Mouse (Mus musculus) ES-E14 (cell line): ENCODE data around the gene Smarcd1. TPM values are rescaled to one million over a fixed set of nuclear protein-coding genes. Genes with fewer than 3 reads are reported as not detected.

Experiments
- DNase-seq: peaks from one replicate; pipeline ENCODE4 v3.0.0-alpha.2; 2013; ENCODE audit warnings: low read depth, low spot score
- H3K27ac ChIP-seq: 2 replicates; pipeline ENCODE4 v1.5.1; 2012; ENCODE audit warnings: low read depth, mild to moderate bottlenecking, low read length, moderate library complexity, mixed read lengths; ENCODE audit not compliant: poor library complexity, insufficient read depth, severe bottlenecking
- H3K36me3 ChIP-seq: 2 replicates; pipeline ENCODE4 v1.6.1; 2012; ENCODE audit warnings: mild to moderate bottlenecking, low read length, moderate library complexity, mixed read lengths; ENCODE audit not compliant: control insufficient read depth, poor library complexity, insufficient read depth, severe bottlenecking
- H3K4me1 ChIP-seq, 2 experiments: fragments of 150-350 bp in 1 of 2; sonication (generic) in 1 of 2; 2 replicates each; pipeline ENCODE4 v1.6.1; 2012; ENCODE audit warnings: low read length in 2 of 2, mild to moderate bottlenecking in 1 of 2, mixed read lengths in 1 of 2; ENCODE audit not compliant: control insufficient read depth in 2 of 2, insufficient read depth in 2 of 2, poor library complexity in 1 of 2
- H3K4me3 ChIP-seq, 2 experiments: fragments of 150-350 bp in 1 of 2; sonication (generic) in 1 of 2; 2 replicates each; pipeline ENCODE4 v1.5.1; 2012; ENCODE audit warnings: low read length in 2 of 2, low read depth in 1 of 2, mild to moderate bottlenecking in 1 of 2, mixed read lengths in 1 of 2; ENCODE audit not compliant: insufficient read depth in 1 of 2, poor library complexity in 1 of 2, severe bottlenecking in 1 of 2
- H3K9ac ChIP-seq: 2 replicates; pipeline ENCODE4 v1.6.1; 2012; ENCODE audit warnings: low read depth, mild to moderate bottlenecking, low read length, mixed read lengths; ENCODE audit not compliant: poor library complexity, insufficient read depth, severe bottlenecking
- H3K9me3 ChIP-seq: fragments of 150-350 bp; sonication (generic); 2 replicates; pipeline ENCODE4 v1.6.1; 2012; ENCODE audit warnings: low read depth, mild to moderate bottlenecking, low read length; ENCODE audit not compliant: control insufficient read depth, insufficient read depth
- CHD2 ChIP-seq: IDR thresholded peaks from 2 replicates; pipeline ENCODE4 v1.6.1; 2014; ENCODE audit warnings: mild to moderate bottlenecking, low read depth, low read length, inconsistent platforms
- HCFC1 ChIP-seq: IDR thresholded peaks from 2 replicates; pipeline ENCODE4 v1.6.1; 2012; ENCODE audit warnings: low read length, inconsistent platforms, borderline replicate concordance; ENCODE audit not compliant: insufficient read depth
- MAFK ChIP-seq: IDR thresholded peaks from 2 replicates; pipeline ENCODE4 v1.6.1; 2014; ENCODE audit warnings: mild to moderate bottlenecking, low read depth, low read length, inconsistent platforms; ENCODE audit not compliant: insufficient read depth
- ZC3H11A ChIP-seq: IDR thresholded peaks from 2 replicates; pipeline ENCODE4 v1.6.1; 2012; ENCODE audit warnings: low read depth, mild to moderate bottlenecking, inconsistent platforms, low read length, borderline replicate concordance
- ZNF384 ChIP-seq: IDR thresholded peaks from 2 replicates; pipeline ENCODE4 v1.6.1; 2012; ENCODE audit warnings: low read depth, low read length, inconsistent platforms
- in situ Hi-C, 2 experiments: fragments of 600-800 bp; cut with MboI; formaldehyde crosslinking; loops; one replicate each; pipeline ENCODE4 v1.15.1; 2025; ENCODE audit warnings: low sequenced_read_pairs in 2 of 2, inconsistent platforms in 1 of 2; ENCODE audit not compliant: unreplicated experiment in 2 of 2
- total RNA-seq: library from RNA; depleted of rRNA; stranded (reverse); fragments of 300-350 nt; gene quantifications from 2 replicates; pipeline ENCODE4 v1.2.3, GENCODE M21; 2012

Smarcd1 gene
- total RNA-seq, 1 experiment = 76.3 TPM

- Histone ChIP-seq H3K36me3 (no peaks in the 10 kb centered on the region), H3K4me3 (no peak overlapping the region), H3K27ac (no peak overlapping the region), H3K9ac (no peak overlapping the region), H3K9me3 (no peaks in the 10 kb centered on the region), H3K4me1 (peaks cover 5 to 32% of the 10 kb centered on the region in 2 experiments; a peak in 3 of 4 replicates)
- in situ Hi-C loops = loop anchor here in 1 of 2 experiments (10.0 kb wide), 1 partner anchor 185 kb away; no protein-coding TSS in a partner anchor
- DNase-seq = no peak
- no peak for TF ChIP-seq ZC3H11A
- no peak for TF ChIP-seq MAFK
- TF ChIP-seq HCFC1 = no peak
- no peak for TF ChIP-seq CHD2
- no peak for TF ChIP-seq ZNF384
Observed at GRCm38 (mm10) chr15:99719865-99720264, 17.9 kb downstream of the Smarcd1 start.

DNA sequence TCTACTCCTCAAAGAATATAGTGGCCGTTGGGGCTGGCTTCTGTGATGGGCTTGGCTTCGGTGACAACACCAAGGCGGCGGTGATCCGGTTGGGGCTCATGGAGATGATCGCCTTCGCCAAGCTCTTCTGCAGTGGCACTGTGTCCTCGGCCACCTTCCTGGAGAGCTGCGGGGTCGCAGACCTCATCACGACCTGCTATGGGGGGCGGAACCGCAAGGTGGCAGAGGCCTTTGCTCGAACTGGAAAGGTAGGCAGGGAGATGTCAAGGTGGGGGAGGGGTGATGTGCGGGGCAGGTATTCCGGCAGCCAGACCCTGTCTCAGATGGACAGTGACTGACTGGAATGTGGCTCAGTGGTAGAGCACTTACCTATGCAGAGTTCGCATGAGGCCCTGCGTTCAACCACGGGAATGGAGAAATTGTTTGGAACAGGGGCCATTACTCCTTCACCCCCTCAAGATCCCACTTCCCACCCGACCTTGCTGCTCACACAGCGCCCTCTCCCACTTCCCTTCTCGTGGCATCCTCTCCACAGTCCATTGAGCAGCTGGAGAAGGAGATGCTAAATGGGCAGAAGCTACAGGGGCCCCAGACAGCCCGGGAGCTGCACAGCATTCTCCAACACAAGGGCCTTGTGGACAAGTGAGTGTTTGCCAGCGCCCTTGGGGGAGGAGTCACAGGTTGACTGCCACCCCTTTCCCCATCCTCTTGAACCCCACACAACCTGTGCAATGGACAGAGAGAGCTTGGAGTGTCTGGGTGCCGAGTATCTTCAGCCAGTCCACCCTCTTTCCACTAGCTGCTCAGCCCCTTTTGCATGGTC, 20.2 kb downstream of the Smarcd1 start:
- TF ChIP-seq CHD2 (no peak), MAFK (no peak), ZC3H11A (no peak), ZNF384 (no peak), HCFC1 (no peak)
- Histone ChIP-seq H3K4me1 (peaks cover 5 to 35% of the 10 kb centered on the region in 2 experiments; a peak in 3 of 4 replicates), H3K36me3 (no peaks in the 10 kb centered on the region), H3K4me3 (no peak overlapping the region), H3K27ac (no peak overlapping the region), H3K9me3 (no peaks in the 10 kb centered on the region), H3K9ac (no peak overlapping the region)
- in situ Hi-C loops = no loop called here
- DNase-seq = no peak

- Histone ChIP-seq H3K4me3 (peak overlapping the region in 1 of 2 experiments; percentile 19; a peak in 1 of 4 replicates), H3K27ac (0 out of 2 replicates have a peak overlapping the region, but pooled peaks have one; percentile 53), H3K9me3 (no peaks in the 10 kb centered on the region), H3K4me1 (peaks cover 5 to 31% of the 10 kb centered on the region in 2 experiments; a peak in 3 of 4 replicates), H3K36me3 (peaks cover 4% of the 10 kb centered on the region; the same call in 1 of the 2 replicates), H3K9ac (peak overlapping the region; percentile 3; the same call in 1 of the 2 replicates)
- DNase-seq = no peak
- in situ Hi-C loops = no loop called here
- no peak for TF ChIP-seq ZC3H11A
Observed at GRCm38 (mm10) chr15:99723120-99723514, 21.2 kb downstream of the Smarcd1 start.

GRCm38 (mm10) chr15:99723515-99724291, 21.8 kb downstream of the Smarcd1 start:
- Histone ChIP-seq H3K27ac (peak overlapping the region; percentile 53; the same call in 1 of the 2 replicates), H3K36me3 (peaks cover 4% of the 10 kb centered on the region; the same call in 1 of the 2 replicates), H3K4me1 (peaks cover 5 to 30% of the 10 kb centered on the region in 2 experiments; a peak in 3 of 4 replicates), H3K9ac (0 out of 2 replicates have a peak overlapping the region, but pooled peaks have one; percentile 28), H3K4me3 (0 out of 4 replicates have a peak overlapping the region, but pooled peaks have one; percentile 11 to 19), H3K9me3 (no peaks in the 10 kb centered on the region)
- in situ Hi-C loops = no loop called here
- DNase-seq = no peak
- TF ChIP-seq HCFC1 = no peak
- no peak for TF ChIP-seq ZC3H11A
- no peak for TF ChIP-seq CHD2
- no peak for TF ChIP-seq MAFK
- TF ChIP-seq ZNF384 = no peak
